Mouse (Mus musculus) ES-CJ7 (cell line): ENCODE data around the gene Pear1.

Experiments used
- DNase-seq: peaks from one replicate; pipeline ENCODE4 v3.0.0; 2011; ENCODE audit warnings: low read depth, low spot score

Pear1 gene

GRCm38 (mm10) chr3:87733098-87733497 is 91.0 kb downstream of the Pear1 start:
- DNase-seq: no peak

DNA sequence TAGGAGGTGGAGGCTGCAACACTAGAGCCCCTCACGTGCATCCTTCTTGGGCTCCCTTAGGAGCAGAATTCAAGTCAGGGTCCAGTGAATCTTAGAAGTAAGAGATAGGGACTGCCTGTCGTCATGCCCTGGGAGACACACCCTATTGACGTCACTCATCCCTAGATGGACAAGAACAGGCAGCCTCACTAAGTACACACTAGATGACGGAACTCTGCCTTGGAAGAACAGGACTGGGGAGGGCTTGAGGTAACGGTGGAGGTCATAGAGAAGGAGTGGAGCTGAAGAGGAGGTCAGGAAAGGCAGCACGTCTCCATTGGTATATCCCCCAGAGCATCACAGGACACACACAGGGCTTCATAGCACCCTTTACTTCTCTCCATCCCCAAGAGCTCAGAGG is 95.4 kb downstream of the Pear1 start:
- no peak for DNase-seq

GRCm38 (mm10) chr3:87726191-87726590 is 97.9 kb downstream of the Pear1 start:
- no peak for DNase-seq

- DNase-seq: no peak
These were observed 98.5 kb downstream of the Pear1 start for GRCm38 (mm10) chr3:87725396-87726160.

GRCm38 (mm10) chr3:87724556-87724955 is 99.5 kb downstream of the Pear1 start:
- DNase-seq: no peak

- no peak for DNase-seq
These were observed 105.6 kb downstream of the Pear1 start for GRCm38 (mm10) chr3:87718525-87718924.
